In the genomic region with DNA sequence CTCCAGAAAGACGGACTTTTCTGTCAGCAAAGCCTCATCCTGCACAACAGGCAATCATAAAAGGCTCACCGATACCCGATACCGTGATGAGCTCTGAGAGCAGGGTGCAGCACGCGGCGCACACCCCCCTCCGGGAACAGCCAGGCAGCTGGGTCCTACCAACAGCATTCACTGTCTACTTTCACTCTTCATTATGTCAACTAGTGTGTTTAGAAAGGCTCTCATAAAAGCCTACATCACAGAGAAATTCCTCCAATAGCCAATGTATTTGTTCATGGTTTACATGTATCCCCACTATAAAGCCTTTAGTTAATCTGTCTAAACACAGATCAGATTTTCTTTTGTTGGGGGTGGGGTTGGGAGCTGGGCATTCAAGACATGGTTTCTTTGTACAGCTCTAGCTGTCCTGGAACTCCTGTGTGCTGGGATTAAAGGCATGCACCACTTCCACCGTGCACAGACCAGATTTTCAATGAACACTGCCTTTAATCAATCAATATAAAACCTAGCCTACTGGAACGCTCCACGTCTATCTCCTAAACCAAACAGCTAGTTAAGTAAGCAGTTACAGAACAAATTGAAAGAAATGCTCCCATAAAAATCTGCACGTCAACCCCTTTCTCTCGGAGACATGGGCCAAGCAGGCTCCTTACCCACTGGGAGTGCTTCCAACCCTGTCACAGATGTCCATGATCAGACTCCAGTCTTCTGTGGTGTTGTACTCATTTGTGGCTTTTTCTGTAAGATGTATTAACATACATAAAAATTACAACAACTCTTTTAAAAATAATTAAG, we compare ENCODE assay signal across 14 mouse cellular contexts. TPM values are rescaled to one million over a fixed set of nuclear protein-coding genes. Genes with fewer than 3 reads are reported as not detected.
DNase-seq lines count a peak whose midpoint lies in the region; ATAC-seq and TF ChIP-seq lines count a peak whose summit lies in the region.
"Had no signal": no experiment of that assay in that cellular context is flagged by ENCODE, and none has a peak within 500 bp of the region (broad histone marks: within the 10 kb centered on the region; RNA-seq: fewer than 3 reads in every experiment).

No protein-coding gene starts in this region.

- no peak overlapping the region for H3K27ac ChIP-seq in lung, postnatal 0 days (ENCODE audit: low read length)
- no peak overlapping the region for H3K27ac ChIP-seq in embryonic facial prominence, embryonic 14.5 days (replicated peaks; ENCODE audit: low read depth, low read length)
- H3K27ac ChIP-seq in hindbrain, embryonic 14.5 days: peak overlapping the region; percentile 38; the same call in 1 of the 2 replicates
- peak overlapping the region; percentile 35; the same call in 1 of the 2 replicates for H3K27ac ChIP-seq in stomach, embryonic 15.5 days
- H3K27ac ChIP-seq: embryonic facial prominence, embryonic 13.5 days; neural tube, embryonic 13.5 days had no signal

- no peaks in the 10 kb centered on the region for H3K9me3 ChIP-seq in lung, postnatal 0 days (ENCODE audit: low read length)
- no peaks in the 10 kb centered on the region for H3K9me3 ChIP-seq in embryonic facial prominence, embryonic 14.5 days (ENCODE audit: control insufficient read depth, low read length)
- no peaks in the 10 kb centered on the region for H3K9me3 ChIP-seq in hindbrain, embryonic 14.5 days (ENCODE audit: control insufficient read depth, low read length)
- no peaks in the 10 kb centered on the region for H3K9me3 ChIP-seq in stomach, embryonic 15.5 days
- H3K9me3 ChIP-seq: embryonic facial prominence, embryonic 13.5 days; neural tube, embryonic 13.5 days had no signal

- DNase-seq in lung, postnatal 0 days (ENCODE audit: low spot score): peak; percentile 24
- DNase-seq in lung, adult 18-20 months: no peak
- peak; percentile 44 for DNase-seq in embryonic facial prominence, embryonic 14.5 days (ENCODE audit: low spot score)
- DNase-seq in hindbrain, embryonic 14.5 days (ENCODE audit: low spot score): no peak
- no peak for DNase-seq in gastrocnemius, postnatal 25 days
- DNase-seq in thymus, adult 18-20 months: no peak
- DNase-seq in thymus, postnatal 36 days: no peak
- DNase-seq: layer of hippocampus, postnatal 36 days; lung, postnatal 14 days had no signal

- TF ChIP-seq EP300 in lung, postnatal 0 days (IDR thresholded peaks at IDR 0.05): no peak

- no peaks in the 10 kb centered on the region for H3K27me3 ChIP-seq in lung, postnatal 0 days (replicated peaks; ENCODE audit: insufficient read depth, low read length)
- no peaks in the 10 kb centered on the region for H3K27me3 ChIP-seq in embryonic facial prominence, embryonic 14.5 days (replicated peaks; ENCODE audit: control insufficient read depth, insufficient read depth, low read length)
- no peaks in the 10 kb centered on the region for H3K27me3 ChIP-seq in hindbrain, embryonic 14.5 days (ENCODE audit: control insufficient read depth, insufficient read depth, low read length)
- no peaks in the 10 kb centered on the region for H3K27me3 ChIP-seq in stomach, embryonic 15.5 days (replicated peaks)
- H3K27me3 ChIP-seq: embryonic facial prominence, embryonic 13.5 days; neural tube, embryonic 13.5 days had no signal

- WGBS in lung, postnatal 0 days: 50% methylated on average over 13 of the region's 13 CpGs
- WGBS in embryonic facial prominence, embryonic 14.5 days: 48% methylated on average over 13 of the region's 13 CpGs
- WGBS in hindbrain, embryonic 14.5 days: 48% methylated on average over 13 of the region's 13 CpGs
- WGBS in stomach, embryonic 15.5 days: 29% methylated on average over 13 of the region's 13 CpGs

- H3K4me2 ChIP-seq in lung, postnatal 0 days (replicated peaks; ENCODE audit: low read depth, low read length): peak overlapping the region; percentile 32
- H3K4me2 ChIP-seq in embryonic facial prominence, embryonic 14.5 days (ENCODE audit: low read depth, low read length): peak overlapping the region; percentile 7; the same call in 1 of the 2 replicates
- H3K4me2 ChIP-seq in hindbrain, embryonic 14.5 days (replicated peaks): peak overlapping the region; percentile 5
- peak overlapping the region; percentile 30 for H3K4me2 ChIP-seq in stomach, embryonic 15.5 days
- H3K4me2 ChIP-seq: embryonic facial prominence, embryonic 13.5 days; neural tube, embryonic 13.5 days had no signal

- H3K9ac ChIP-seq in lung, postnatal 0 days (replicated peaks; ENCODE audit: low read depth): no peak overlapping the region
- H3K9ac ChIP-seq in embryonic facial prominence, embryonic 14.5 days (ENCODE audit: low read depth, low read length): no peak overlapping the region
- H3K9ac ChIP-seq in hindbrain, embryonic 14.5 days: no peak overlapping the region
- no peak overlapping the region for H3K9ac ChIP-seq in stomach, embryonic 15.5 days
- H3K9ac ChIP-seq: embryonic facial prominence, embryonic 13.5 days; neural tube, embryonic 13.5 days had no signal

- 0 out of 2 replicates have a peak, but pooled peaks cover 4% of the 10 kb centered on the region for H3K4me1 ChIP-seq in lung, postnatal 0 days (ENCODE audit: insufficient read depth, low read depth, low read length)
- no peaks in the 10 kb centered on the region for H3K4me1 ChIP-seq in embryonic facial prominence, embryonic 14.5 days (ENCODE audit: control insufficient read depth, insufficient read depth, low read length)
- no peaks in the 10 kb centered on the region for H3K4me1 ChIP-seq in hindbrain, embryonic 14.5 days (replicated peaks; ENCODE audit: control insufficient read depth, insufficient read depth, low read length)
- no peaks in the 10 kb centered on the region; the same call in 1 of the 2 replicates for H3K4me1 ChIP-seq in stomach, embryonic 15.5 days

- H3K36me3 ChIP-seq in lung, postnatal 0 days (ENCODE audit: insufficient read depth, low read length): no peaks in the 10 kb centered on the region; the same call in 1 of the 2 replicates
- peaks cover 7% of the 10 kb centered on the region; the same call in 1 of the 2 replicates for H3K36me3 ChIP-seq in embryonic facial prominence, embryonic 14.5 days (ENCODE audit: control insufficient read depth, insufficient read depth, low read length)
- 0 out of 2 replicates have a peak, but pooled peaks cover 2% of the 10 kb centered on the region for H3K36me3 ChIP-seq in hindbrain, embryonic 14.5 days (replicated peaks; ENCODE audit: control insufficient read depth, insufficient read depth)
- no peaks in the 10 kb centered on the region for H3K36me3 ChIP-seq in stomach, embryonic 15.5 days

- H3K4me3 ChIP-seq in lung, postnatal 0 days (ENCODE audit: low read depth, low read length): no peak overlapping the region
- no peak overlapping the region for H3K4me3 ChIP-seq in embryonic facial prominence, embryonic 14.5 days (ENCODE audit: low read depth, low read length)
- H3K4me3 ChIP-seq in hindbrain, embryonic 14.5 days (replicated peaks; ENCODE audit: low read length): no peak overlapping the region
- H3K4me3 ChIP-seq in stomach, embryonic 15.5 days (replicated peaks): no peak overlapping the region
- H3K4me3 ChIP-seq: embryonic facial prominence, embryonic 13.5 days; neural tube, embryonic 13.5 days had no signal

- ATAC-seq in lung, postnatal 0 days: no peak
- ATAC-seq in embryonic facial prominence, embryonic 14.5 days (ENCODE audit: low read depth): peak; percentile 86
- ATAC-seq in hindbrain, embryonic 14.5 days (ENCODE audit: low FRiP score): no peak
- ATAC-seq in stomach, embryonic 15.5 days (ENCODE audit: insufficient read depth, low FRiP score, low read depth): peak; percentile 53; the same call in 1 of the 2 replicates
- ATAC-seq: inflammation-experienced regulatory T-cells, adult 6 months had no signal

- TF ChIP-seq CTCF in lung, postnatal 0 days (IDR thresholded peaks at IDR 0.05): no peak

RNA-seq across cellular contexts. Expression of gene Stam2, which starts 21.7 kb away (rescaled TPM):
- polyA plus RNA-seq in lung, postnatal 0 days (2015; fragmentation: Nextera tagmentation; extraction: Ambion mirVana): 26.9 and 28.5 TPM in 2 replicates
- polyA plus RNA-seq in embryonic facial prominence, embryonic 14.5 days (2014; fragmentation: Nextera tagmentation; extraction: Ambion mirVana): 37.7 and 38.0 TPM in 2 replicates
- 46.9 and 50.7 TPM in 2 replicates for polyA plus RNA-seq in hindbrain, embryonic 14.5 days (2014; fragmentation: Nextera tagmentation; extraction: Ambion mirVana)
- polyA plus RNA-seq in stomach, embryonic 15.5 days (2015; fragmentation: Nextera tagmentation; extraction: Ambion mirVana): 31.5 and 35.8 TPM in 2 replicates
- 1 to 10 TPM; 7.0 to 9.1 TPM for total RNA-seq in gastrocnemius, postnatal 25 days (2021)

RNA-seq across cellular contexts. Expression of gene Cacnb4, which starts 43.8 kb away (rescaled TPM):
- 1.5 and 1.7 TPM in 2 replicates for polyA plus RNA-seq in lung, postnatal 0 days (2015; fragmentation: Nextera tagmentation; extraction: Ambion mirVana)
- polyA plus RNA-seq in embryonic facial prominence, embryonic 14.5 days (2014; fragmentation: Nextera tagmentation; extraction: Ambion mirVana): 1.4 and 3.1 TPM in 2 replicates
- polyA plus RNA-seq in hindbrain, embryonic 14.5 days (2014; fragmentation: Nextera tagmentation; extraction: Ambion mirVana): 15.0 and 15.8 TPM in 2 replicates
- polyA plus RNA-seq in stomach, embryonic 15.5 days (2015; fragmentation: Nextera tagmentation; extraction: Ambion mirVana): 0.57 and 1.7 TPM in 2 replicates
- total RNA-seq in gastrocnemius, postnatal 25 days (2021): under 1 TPM; 0.15 to 0.19 TPM
- total RNA-seq: MEL had no signal

Comparison
In these comparisons a context has a peak if more than half of its experiments do, and no peak if none do; other contexts are left out.
1. DNase-seq: peak in lung, postnatal 0 days (single experiment) and embryonic facial prominence, embryonic 14.5 days (single experiment); none in lung, adult 18-20 months (0 of 2), hindbrain, embryonic 14.5 days (single experiment), gastrocnemius, postnatal 25 days (single experiment), thymus, adult 18-20 months (0 of 2) and thymus, postnatal 36 days (0 of 2).
2. ATAC-seq: peak in embryonic facial prominence, embryonic 14.5 days (single experiment) and stomach, embryonic 15.5 days (single experiment); none in lung, postnatal 0 days (single experiment) and hindbrain, embryonic 14.5 days (single experiment).
3. H3K27ac ChIP-seq: peak in hindbrain, embryonic 14.5 days (single experiment) and stomach, embryonic 15.5 days (single experiment); none in lung, postnatal 0 days (single experiment) and embryonic facial prominence, embryonic 14.5 days (single experiment).
4. Peak in every context shown above with its lines, with median percentiles within 50 percentile points of each other: H3K4me2 ChIP-seq.